Mouse (Mus musculus): ENCODE results near the gene Skor1. TPM values are rescaled to one million over a fixed set of nuclear protein-coding genes. Genes with fewer than 3 reads are reported as not detected.
A peak's percentile ranks its signal among the peaks of the same experiment; 100 is the strongest.

Skor1 gene
- polyA plus RNA-seq, 1 experiment from 2014 or later: 7.7 TPM

DNA sequence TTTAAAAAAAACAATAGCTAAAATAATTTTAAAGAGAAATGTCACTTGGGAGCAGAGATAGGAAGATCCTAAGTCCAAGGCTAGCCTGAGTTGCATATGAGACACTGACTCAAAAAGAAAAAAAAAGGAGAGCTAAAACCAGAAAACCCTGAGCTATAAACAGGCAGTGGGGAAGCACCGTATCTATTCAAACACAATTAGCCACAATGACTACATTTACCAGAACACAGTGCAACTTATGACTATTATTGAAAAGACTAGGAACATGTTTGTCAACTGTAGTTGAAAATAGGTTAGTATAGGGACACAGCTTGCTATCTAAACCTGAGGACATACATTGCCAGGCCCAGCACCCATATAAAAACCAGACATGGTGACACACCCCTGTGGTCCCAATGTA is 54.7 kb downstream of the Skor1 start:
- no peak overlapping the region for H3K27ac ChIP-seq (ENCODE audit: low read depth, low read length)
- DNase-seq (ENCODE audit: low spot score): no peak
- H3K9me3 ChIP-seq (ENCODE audit: control insufficient read depth, low read length): no peaks in the 10 kb centered on the region
- H3K4me1 ChIP-seq (ENCODE audit: control insufficient read depth, insufficient read depth, low read length): peaks cover 10% of the 10 kb centered on the region
- H3K4me2 ChIP-seq (ENCODE audit: low read depth): no peak overlapping the region
- H3K27me3 ChIP-seq (ENCODE audit: control insufficient read depth, insufficient read depth, low read length): no peaks in the 10 kb centered on the region
- 94% methylated on average over 1 of the region's 1 CpGs for WGBS
- H3K4me3 ChIP-seq (ENCODE audit: low read depth, low read length): no peak overlapping the region
- no peaks in the 10 kb centered on the region for H3K36me3 ChIP-seq (ENCODE audit: control insufficient read depth, insufficient read depth, low read length)
- H3K9ac ChIP-seq (ENCODE audit: low read length): no peak overlapping the region
- ATAC-seq (ENCODE audit: insufficient read depth, low FRiP score, low TSS enrichment): no peak

DNA sequence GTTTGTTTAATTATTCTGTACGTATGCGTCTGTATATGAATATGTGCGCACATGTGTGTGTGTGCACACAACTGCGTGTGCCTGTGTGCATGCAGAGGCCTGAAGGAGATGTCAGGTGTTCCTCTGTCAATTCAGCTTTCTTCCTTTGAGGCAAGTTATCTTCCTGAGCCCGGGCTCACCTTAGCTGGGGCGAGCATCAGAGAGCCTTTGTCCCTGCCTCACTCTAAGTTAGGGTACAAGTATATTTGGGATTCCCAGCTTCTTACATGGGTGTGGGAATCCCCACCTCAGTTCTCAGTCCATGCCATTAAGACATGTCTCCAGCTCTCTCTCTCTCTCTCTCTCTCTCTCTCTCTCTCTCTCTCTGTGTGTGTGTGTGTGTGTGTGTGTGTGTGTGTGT is 56.2 kb downstream of the Skor1 start:
- ATAC-seq (ENCODE audit: insufficient read depth, low FRiP score, low TSS enrichment) (no peak), DNase-seq (ENCODE audit: low spot score) (no peak)
- H3K36me3 ChIP-seq (ENCODE audit: control insufficient read depth, insufficient read depth, low read length): no peaks in the 10 kb centered on the region

DNA sequence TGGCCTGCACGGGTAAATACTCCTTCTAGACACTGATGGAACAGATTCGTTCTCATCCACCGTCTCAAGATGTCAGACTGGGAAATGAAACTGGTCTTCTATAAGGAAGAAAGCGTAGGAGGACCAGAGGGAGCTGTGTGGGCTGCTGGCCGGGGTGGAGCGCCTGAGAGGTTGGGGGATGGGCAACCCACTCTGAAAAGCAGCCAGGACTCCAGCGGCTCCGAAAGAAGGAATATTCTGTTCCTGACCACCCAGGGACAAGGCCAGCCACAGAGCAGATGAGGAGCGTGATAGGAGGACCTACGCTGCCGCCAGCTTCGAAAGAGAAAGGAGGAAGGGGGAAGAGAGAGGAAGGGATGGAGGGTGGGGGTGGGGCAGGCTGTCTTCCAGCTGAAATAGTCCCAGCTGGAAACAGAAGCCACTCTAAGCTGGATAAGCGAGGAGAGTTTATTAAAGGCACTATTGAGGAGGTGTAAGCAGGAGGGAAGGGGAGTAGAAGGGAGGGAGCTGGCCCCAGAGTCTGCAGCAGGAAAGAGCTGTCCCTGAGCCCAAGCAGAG is 56.7 kb downstream of the Skor1 start:
- Histone ChIP-seq H3K9me3 (ENCODE audit: control insufficient read depth, low read length) (no peaks in the 10 kb centered on the region), H3K4me1 (ENCODE audit: control insufficient read depth, insufficient read depth, low read length) (peaks cover 10% of the 10 kb centered on the region), H3K36me3 (ENCODE audit: control insufficient read depth, insufficient read depth, low read length) (no peaks in the 10 kb centered on the region), H3K9ac (ENCODE audit: low read length) (peak overlapping the region; percentile 0; the same call in 1 of the 2 replicates), H3K27me3 (ENCODE audit: control insufficient read depth, insufficient read depth, low read length) (no peaks in the 10 kb centered on the region), H3K4me3 (ENCODE audit: low read depth, low read length) (no peak overlapping the region; the same call in 1 of the 2 replicates), H3K4me2 (ENCODE audit: low read depth) (peak overlapping the region; percentile 25), H3K27ac (ENCODE audit: low read depth, low read length) (peak overlapping the region; percentile 61)
- under 1% methylated on average over 13 of the region's 13 CpGs for WGBS
- DNase-seq (ENCODE audit: low spot score) (peak; percentile 81), ATAC-seq (ENCODE audit: insufficient read depth, low FRiP score, low TSS enrichment) (0 out of 2 replicates have a peak, but pooled peaks have one; percentile 41)

More for the DNA sequence above, 56.2 kb downstream of the Skor1 start:
- peak overlapping the region; percentile 0; the same call in 1 of the 2 replicates for H3K9ac ChIP-seq (ENCODE audit: low read length)
- 7% methylated on average over 6 of the region's 6 CpGs for WGBS
- H3K9me3 ChIP-seq (ENCODE audit: control insufficient read depth, low read length): no peaks in the 10 kb centered on the region
- H3K4me1 ChIP-seq (ENCODE audit: control insufficient read depth, insufficient read depth, low read length): peaks cover 10% of the 10 kb centered on the region
- H3K4me3 ChIP-seq (ENCODE audit: low read depth, low read length): no peak overlapping the region
- H3K4me2 ChIP-seq (ENCODE audit: low read depth): peak overlapping the region; percentile 25
- H3K27me3 ChIP-seq (ENCODE audit: control insufficient read depth, insufficient read depth, low read length): no peaks in the 10 kb centered on the region
- H3K27ac ChIP-seq (ENCODE audit: low read depth, low read length): peak overlapping the region; percentile 61

DNA sequence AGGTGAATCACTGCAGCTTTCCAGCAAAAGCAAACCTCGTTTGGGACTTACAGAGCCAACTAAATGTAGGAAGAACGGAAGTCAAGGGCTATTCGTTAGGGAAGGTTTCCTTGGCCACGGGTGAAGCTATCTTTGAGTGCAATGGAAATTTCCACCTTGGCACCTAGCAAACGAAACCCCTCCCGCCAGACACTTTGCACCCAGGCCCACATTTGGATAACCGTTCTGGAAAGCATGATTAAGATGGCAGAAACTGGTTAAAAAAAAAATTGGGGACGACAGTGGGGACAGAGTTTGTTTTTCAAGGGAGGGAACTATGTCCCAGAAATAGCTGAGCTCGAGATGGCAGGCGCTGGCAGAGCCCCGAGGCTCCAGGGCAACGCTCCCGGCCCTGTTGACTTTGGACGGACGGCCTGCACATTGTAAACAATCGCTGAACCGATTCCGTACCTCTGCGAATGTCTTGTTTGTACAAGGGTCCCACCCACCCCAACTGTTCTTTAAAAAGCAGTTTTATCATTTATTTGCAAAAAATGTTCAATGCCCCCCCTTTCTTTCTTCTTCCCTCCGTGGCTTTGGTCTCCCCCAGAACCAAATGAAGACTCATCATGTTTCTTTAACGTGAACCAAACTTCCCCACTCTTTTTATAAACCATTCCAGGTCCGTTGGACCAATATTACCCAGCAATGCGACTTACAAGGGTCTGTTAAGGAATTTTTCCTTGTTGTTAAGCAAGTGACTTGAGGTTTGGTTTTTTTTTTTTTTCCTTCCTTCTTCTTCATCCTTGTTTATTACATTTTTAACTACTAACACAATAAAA is 57.5 kb downstream of the Skor1 start:
- ATAC-seq (ENCODE audit: insufficient read depth, low FRiP score, low TSS enrichment): no peak
- WGBS: 19% methylated on average over 23 of the region's 23 CpGs
- H3K27me3 ChIP-seq (ENCODE audit: control insufficient read depth, insufficient read depth, low read length): no peaks in the 10 kb centered on the region
- H3K4me3 ChIP-seq (ENCODE audit: low read depth, low read length): no peak overlapping the region
- H3K4me1 ChIP-seq (ENCODE audit: control insufficient read depth, insufficient read depth, low read length): peaks cover 10% of the 10 kb centered on the region
- peak; percentile 20 for DNase-seq (ENCODE audit: low spot score)
- 0 out of 2 replicates have a peak overlapping the region, but pooled peaks have one; percentile 0 for H3K9ac ChIP-seq (ENCODE audit: low read length)
- H3K27ac ChIP-seq (ENCODE audit: low read depth, low read length): no peak overlapping the region
- no peaks in the 10 kb centered on the region for H3K36me3 ChIP-seq (ENCODE audit: control insufficient read depth, insufficient read depth, low read length)
- H3K9me3 ChIP-seq (ENCODE audit: control insufficient read depth, low read length): no peaks in the 10 kb centered on the region
- peak overlapping the region; percentile 25 for H3K4me2 ChIP-seq (ENCODE audit: low read depth)

DNA sequence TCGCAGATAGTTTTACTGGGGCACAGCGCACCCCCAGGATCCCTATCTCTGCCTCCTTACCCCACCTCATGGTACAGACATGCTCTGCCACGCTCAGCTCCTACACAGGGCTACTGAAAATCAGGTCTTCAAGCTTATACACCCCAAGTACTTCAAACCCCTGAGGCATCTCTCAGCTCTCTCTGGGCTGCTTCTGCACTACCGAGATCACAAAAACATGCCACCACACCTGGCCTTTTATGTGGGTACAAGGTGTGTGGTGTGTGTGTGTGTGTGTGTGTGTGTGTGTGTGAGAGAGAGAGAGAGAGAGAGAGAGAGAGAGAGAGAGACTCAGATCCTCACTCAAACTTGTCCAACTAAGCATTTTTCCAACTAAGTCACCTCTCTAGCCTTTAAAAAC is 59.6 kb downstream of the Skor1 start:
- Histone ChIP-seq H3K27ac (ENCODE audit: low read depth, low read length) (no peak overlapping the region), H3K4me2 (ENCODE audit: low read depth) (no peak overlapping the region), H3K9me3 (ENCODE audit: control insufficient read depth, low read length) (no peaks in the 10 kb centered on the region), H3K4me1 (ENCODE audit: control insufficient read depth, insufficient read depth, low read length) (peaks cover 10% of the 10 kb centered on the region), H3K4me3 (ENCODE audit: low read depth, low read length) (no peak overlapping the region), H3K36me3 (ENCODE audit: control insufficient read depth, insufficient read depth, low read length) (no peaks in the 10 kb centered on the region), H3K9ac (ENCODE audit: low read length) (no peak overlapping the region), H3K27me3 (ENCODE audit: control insufficient read depth, insufficient read depth, low read length) (no peaks in the 10 kb centered on the region)
- ATAC-seq (ENCODE audit: insufficient read depth, low FRiP score, low TSS enrichment): no peak
- 97% methylated on average over 4 of the region's 4 CpGs for WGBS
- no peak for DNase-seq (ENCODE audit: low spot score)

Other genes starting within 250 kb of the Skor1 start
- 60.3 and 63.2 TPM in 2 replicates for gene Pias1, start 161.0 kb downstream of the Skor1 start, polyA plus RNA-seq (2014; fragmentation: Nextera tagmentation; extraction: Ambion mirVana)
- 40.6 and 41.7 TPM in 2 replicates for gene Map2k5, start 228.9 kb upstream of the Skor1 start, polyA plus RNA-seq (2014; fragmentation: Nextera tagmentation; extraction: Ambion mirVana)

Measured in neural tube, embryonic 11.5 days (tissue).